Mouse (Mus musculus): Measurements from ENCODE around the gene Olfr1371.

GRCm38 (mm10) chr11:52222891-52223290 is 9.1 kb upstream of the Olfr1371 start:
- TF ChIP-seq POLR2A (IDR thresholded peaks at IDR 0.05; ENCODE audit: control insufficient read depth in 1 of 2, insufficient read depth in 1 of 2, low read depth in 1 of 2, low read length in 2 of 2, poor library complexity in 1 of 2) (no peak), CHD1 (IDR thresholded peaks at IDR 0.05; ENCODE audit: low read depth, low read length) (no peak), CHD2 (IDR thresholded peaks at IDR 0.05; ENCODE audit: low read length) (no peak), CTCF (IDR thresholded peaks at IDR 0.05 in 2 of 3, conservative IDR thresholded peaks at IDR 0.05 in 1 of 3; ENCODE audit: control insufficient read depth in 1 of 3, insufficient read depth in 1 of 3, low read depth in 2 of 3, low read length in 3 of 3, poor library complexity in 1 of 3, severe bottlenecking in 1 of 3) (peak; percentile 54 to 74 (median 70)), E2F4 (IDR thresholded peaks at IDR 0.05; ENCODE audit: borderline replicate concordance, low read depth, low read length) (no peak), USF1 (IDR thresholded peaks at IDR 0.05; ENCODE audit: low read depth, low read length) (no peak), USF2 (IDR thresholded peaks at IDR 0.05; ENCODE audit: borderline replicate concordance in 1 of 2, insufficient read depth in 1 of 2, low read depth in 1 of 2, low read length in 2 of 2) (no peak), MAFK (IDR thresholded peaks at IDR 0.05; ENCODE audit: borderline replicate concordance, low read depth, low read length) (no peak), ETS1 (IDR thresholded peaks at IDR 0.05; ENCODE audit: low read depth, low read length) (no peak; the same call in 1 of the 2 replicates), POLR2AphosphoS5 (IDR thresholded peaks at IDR 0.05; ENCODE audit: borderline replicate concordance, low read depth, low read length) (no peak)
